Mouse (Mus musculus) adrenal gland, postnatal 36 days (tissue): Measurements from ENCODE around the gene Lmnb2. TPM values are rescaled to one million over a fixed set of nuclear protein-coding genes. Genes with fewer than 3 reads are reported as not detected.

Experiments used
- DNase-seq, 2 experiments: peaks; one replicate each; pipeline ENCODE4 v3.0.0; 2021; ENCODE audit warnings: mixed read lengths in 1 of 2
- total RNA-seq, 2 experiments: library from RNA; stranded (reverse); gene quantifications; 2 replicates each; pipeline ENCODE4 v1.2.3; 2021

The Lmnb2 gene
- total RNA-seq, 2 experiments from 2014 or later = 11.2 to 17.2 TPM

- DNase-seq = no peak
These were observed 61.1 kb downstream of the Lmnb2 start for GRCm38 (mm10) chr10:80856908-80857307.

GRCm38 (mm10) chr10:80856267-80856666 lies 61.8 kb downstream of the Lmnb2 start:
- no peak for DNase-seq

- DNase-seq = no peak
These were observed 62.3 kb downstream of the Lmnb2 start for GRCm38 (mm10) chr10:80855749-80856073.

- peak; percentile 98 for DNase-seq
These were observed 62.9 kb downstream of the Lmnb2 start, which contains the start of the genes Lsm7 and Sppl2b for GRCm38 (mm10) chr10:80854913-80855748. TSS of gene Lsm7 (minus strand) at chr10:80855209. TSS of gene Sppl2b (plus strand) at chr10:80855275.

Other genes starting within 250 kb of the Lmnb2 start
- 100 to 1,000 TPM; 178 to 198 TPM for gene Mknk2, start 240.1 kb downstream of the Lmnb2 start, total RNA-seq
- 10 to 100 TPM; 19.4 to 20.1 TPM for gene Mob3a, start 216.3 kb downstream of the Lmnb2 start, total RNA-seq
- 10 to 100 TPM in 1 of 2 experiments, 1 to 10 TPM in 1; 9.9 to 16.6 TPM for gene Izumo4, start 216.1 kb downstream of the Lmnb2 start, total RNA-seq
- gene Ap3d1, start 176.0 kb downstream of the Lmnb2 start, total RNA-seq = 10 to 100 TPM; 80.3 to 99.6 TPM
- 10 to 100 TPM; 53.2 to 64.6 TPM for gene Dot1l, start 163.0 kb downstream of the Lmnb2 start, total RNA-seq
- 10 to 100 TPM; 51.4 to 55.6 TPM for gene Sf3a2, start 120.0 kb downstream of the Lmnb2 start, total RNA-seq
- 10 to 100 TPM; 84.6 to 86.8 TPM for gene Plekhj1, start 119.6 kb downstream of the Lmnb2 start, total RNA-seq
- under 1 TPM; 0.40 to 0.83 TPM for gene Amh, start 113.0 kb downstream of the Lmnb2 start, total RNA-seq
- gene Jsrp1, start 104.7 kb downstream of the Lmnb2 start, total RNA-seq = 1 to 10 TPM; 4.7 to 7.2 TPM
- gene Oaz1, start 91.6 kb downstream of the Lmnb2 start, total RNA-seq = 1,000 to 10,000 TPM in 1 of 2 experiments, 100 to 1,000 TPM in 1; 923 to 1,039 TPM
- gene Lingo3, start 74.2 kb downstream of the Lmnb2 start, total RNA-seq = 1 to 10 TPM; 5.8 TPM
- 10 to 100 TPM; 26.6 to 36.8 TPM for gene Lsm7, start 63.0 kb downstream of the Lmnb2 start, total RNA-seq
- gene Sppl2b, start 63.0 kb downstream of the Lmnb2 start, total RNA-seq = 10 to 100 TPM; 28.1 to 30.3 TPM
- gene Tmprss9, start 46.4 kb downstream of the Lmnb2 start, total RNA-seq = not detected
- 100 to 1,000 TPM; 202 to 239 TPM for gene Timm13, start 17.3 kb downstream of the Lmnb2 start, total RNA-seq
- 100 to 1,000 TPM in 1 of 2 experiments, 10 to 100 TPM in 1; 81.7 to 149 TPM for gene Gadd45b, start 11.8 kb upstream of the Lmnb2 start, total RNA-seq
- gene Gng7, start 96.7 kb upstream of the Lmnb2 start, total RNA-seq = 1 to 10 TPM; 6.4 to 6.7 TPM
- 1 to 10 TPM; 1.2 to 1.5 TPM for gene Diras1, start 107.4 kb upstream of the Lmnb2 start, total RNA-seq
- gene Slc39a3, start 119.2 kb upstream of the Lmnb2 start, total RNA-seq = 10 to 100 TPM; 33.2 to 68.5 TPM
- 100 to 1,000 TPM; 223 to 227 TPM for gene Sgta, start 141.9 kb upstream of the Lmnb2 start, total RNA-seq
- gene Thop1, start 151.8 kb upstream of the Lmnb2 start, total RNA-seq = 10 to 100 TPM; 51.5 to 56.6 TPM
- 1 to 10 TPM in 1 of 2 experiments, under 1 TPM in 1; 0.36 to 2.1 TPM for gene Creb3l3, start 180.6 kb upstream of the Lmnb2 start, total RNA-seq
- 100 to 1,000 TPM; 178 to 186 TPM for gene Map2k2, start 187.7 kb upstream of the Lmnb2 start, total RNA-seq
- 10 to 100 TPM; 69.9 to 84.0 TPM for gene Zbtb7a, start 217.0 kb upstream of the Lmnb2 start, total RNA-seq
- 10 to 100 TPM; 26.7 to 28.2 TPM for gene Pias4, start 249.7 kb upstream of the Lmnb2 start, total RNA-seq